Mouse (Mus musculus) brown adipose tissue, adult 24 weeks (tissue): ENCODE data around the gene Gm20388. TPM values are rescaled to one million over a fixed set of nuclear protein-coding genes. Genes with fewer than 3 reads are reported as not detected.

ENCODE experiments used
- H3K27ac ChIP-seq: fragments of 200-500 bp; replicated peaks from 2 replicates; pipeline ENCODE4 v1.5.1; 2012; ENCODE audit warnings: low read depth, mild to moderate bottlenecking, low read length
- H3K4me1 ChIP-seq: fragments of 200-500 bp; 2 replicates; pipeline ENCODE4 v1.6.1; 2012; ENCODE audit warnings: low read length, mixed read lengths; ENCODE audit not compliant: control insufficient read depth, insufficient read depth, insufficient read length
- H3K4me3 ChIP-seq: fragments of 200-500 bp; 2 replicates; pipeline ENCODE4 v1.5.1; 2012; ENCODE audit warnings: low read depth, mild to moderate bottlenecking, low read length, moderate library complexity; ENCODE audit not compliant: insufficient read depth
- polyA plus RNA-seq: library from polyadenylated mRNA; stranded (reverse); fragments of >200 nt; gene quantifications from 2 replicates; pipeline ENCODE4 v1.2.4, GENCODE M21; 2012; ENCODE audit not compliant: missing spikeins, insufficient read depth, insufficient read length

Gene Gm20388
- polyA plus RNA-seq, 1 experiment = 44.7 TPM

GRCm38 (mm10) chr8:122794175-122794454 lies 2883.5 kb downstream of the Gm20388 start:
- no peaks in the 10 kb centered on the region; the same call in 1 of the 2 replicates for H3K4me1 ChIP-seq
- H3K27ac ChIP-seq = no peak overlapping the region
- no peak overlapping the region for H3K4me3 ChIP-seq

- H3K4me3 ChIP-seq = no peak overlapping the region
- peaks cover 5% of the 10 kb centered on the region for H3K4me1 ChIP-seq
- H3K27ac ChIP-seq = no peak overlapping the region
Observed at GRCm38 (mm10) chr8:122803906-122804761, 2893.5 kb downstream of the Gm20388 start.

GRCm38 (mm10) chr8:122805349-122805748 lies 2894.7 kb downstream of the Gm20388 start:
- no peak overlapping the region for H3K4me3 ChIP-seq
- H3K27ac ChIP-seq = no peak overlapping the region
- H3K4me1 ChIP-seq = peaks cover 5% of the 10 kb centered on the region

- H3K4me3 ChIP-seq = no peak overlapping the region
- peaks cover 5% of the 10 kb centered on the region for H3K4me1 ChIP-seq
- H3K27ac ChIP-seq = no peak overlapping the region
Observed at GRCm38 (mm10) chr8:122806956-122807538, 2896.4 kb downstream of the Gm20388 start.

GRCm38 (mm10) chr8:122807907-122808306 lies 2897.3 kb downstream of the Gm20388 start:
- Histone ChIP-seq H3K27ac (no peak overlapping the region), H3K4me1 (peaks cover 5% of the 10 kb centered on the region), H3K4me3 (no peak overlapping the region)

GRCm38 (mm10) chr8:122810376-122810775 lies 2899.7 kb downstream of the Gm20388 start:
- Histone ChIP-seq H3K27ac (no peak overlapping the region), H3K4me3 (no peak overlapping the region), H3K4me1 (peaks cover 5% of the 10 kb centered on the region)

GRCm38 (mm10) chr8:122811870-122812494 lies 2901.3 kb downstream of the Gm20388 start:
- Histone ChIP-seq H3K4me3 (no peak overlapping the region), H3K4me1 (peaks cover 5% of the 10 kb centered on the region), H3K27ac (no peak overlapping the region)

- Histone ChIP-seq H3K27ac (no peak overlapping the region), H3K4me1 (peaks cover 2% of the 10 kb centered on the region), H3K4me3 (no peak overlapping the region)
Observed at GRCm38 (mm10) chr8:122812610-122813250, 2902.1 kb downstream of the Gm20388 start.

- Histone ChIP-seq H3K27ac (no peak overlapping the region), H3K4me3 (no peak overlapping the region), H3K4me1 (no peaks in the 10 kb centered on the region)
Observed at GRCm38 (mm10) chr8:122814608-122815007, 2904.0 kb downstream of the Gm20388 start.

GRCm38 (mm10) chr8:122816965-122817364 lies 2906.3 kb downstream of the Gm20388 start:
- Histone ChIP-seq H3K4me3 (no peak overlapping the region), H3K4me1 (no peaks in the 10 kb centered on the region), H3K27ac (no peak overlapping the region)

- H3K4me3 ChIP-seq = no peak overlapping the region
- H3K4me1 ChIP-seq = no peaks in the 10 kb centered on the region
- no peak overlapping the region for H3K27ac ChIP-seq
Observed at GRCm38 (mm10) chr8:122817724-122818496, 2907.3 kb downstream of the Gm20388 start.

GRCm38 (mm10) chr8:122819776-122820175 lies 2909.1 kb downstream of the Gm20388 start:
- Histone ChIP-seq H3K4me3 (no peak overlapping the region), H3K4me1 (no peaks in the 10 kb centered on the region), H3K27ac (no peak overlapping the region)

GRCm38 (mm10) chr8:122824571-122824970 lies 2913.9 kb downstream of the Gm20388 start:
- no peak overlapping the region for H3K27ac ChIP-seq
- H3K4me1 ChIP-seq = no peaks in the 10 kb centered on the region
- no peak overlapping the region for H3K4me3 ChIP-seq

GRCm38 (mm10) chr8:122824986-122825385 lies 2914.3 kb downstream of the Gm20388 start:
- H3K4me1 ChIP-seq = no peaks in the 10 kb centered on the region
- H3K27ac ChIP-seq = no peak overlapping the region
- H3K4me3 ChIP-seq = no peak overlapping the region

GRCm38 (mm10) chr8:122825408-122825807 lies 2914.8 kb downstream of the Gm20388 start:
- no peak overlapping the region for H3K4me3 ChIP-seq
- no peak overlapping the region for H3K27ac ChIP-seq
- H3K4me1 ChIP-seq = no peaks in the 10 kb centered on the region
